Mouse (Mus musculus) limb, embryonic 14.5 days (tissue): ENCODE measurements around the gene 2010111I01Rik. TPM values are rescaled to one million over a fixed set of nuclear protein-coding genes. Genes with fewer than 3 reads are reported as not detected.

Experiments used
- ATAC-seq: fragments of 200-750 bp; cut with Nextera tagmentation; 2 replicates; pipeline ENCODE4 v1.8.0; 2017; ENCODE audit warnings: low read depth, moderate number of reproducible peaks, moderate TSS enrichment; ENCODE audit not compliant: low FRiP score
- DNase-seq: peaks from one replicate; pipeline ENCODE4 v3.0.0-alpha.2; 2015; ENCODE audit warnings: low spot score
- H3K27ac ChIP-seq: fragments of 300-500 bp; sonication (generic); replicated peaks from 2 replicates; pipeline ENCODE4 v1.5.1; 2014; ENCODE audit warnings: low read depth, mild to moderate bottlenecking, low read length, moderate library complexity, mixed read lengths
- H3K27me3 ChIP-seq: fragments of 300-500 bp; sonication (generic); 2 replicates; pipeline ENCODE4 v1.6.1; 2014; ENCODE audit warnings: low read length, mixed read lengths; ENCODE audit not compliant: control insufficient read depth, insufficient read depth
- H3K36me3 ChIP-seq: fragments of 300-500 bp; sonication (generic); 2 replicates; pipeline ENCODE4 v1.6.1; 2014; ENCODE audit warnings: mild to moderate bottlenecking, low read length, moderate library complexity, mixed read lengths; ENCODE audit not compliant: control insufficient read depth, insufficient read depth
- H3K4me1 ChIP-seq: fragments of 300-500 bp; sonication (generic); 2 replicates; pipeline ENCODE4 v1.6.1; 2014; ENCODE audit warnings: antibody characterized with exemption, low read length, mixed read lengths; ENCODE audit not compliant: control insufficient read depth, insufficient read depth
- H3K4me2 ChIP-seq: fragments of 300-500 bp; sonication (generic); replicated peaks from 2 replicates; pipeline ENCODE4 v1.6.1; 2014; ENCODE audit warnings: low read depth, mild to moderate bottlenecking, low read length, moderate library complexity; ENCODE audit not compliant: severe bottlenecking
- H3K4me3 ChIP-seq: fragments of 300-500 bp; sonication (generic); replicated peaks from 2 replicates; pipeline ENCODE4 v1.5.1; 2014; ENCODE audit warnings: low read length
- H3K9ac ChIP-seq: fragments of 300-500 bp; sonication (generic); 2 replicates; pipeline ENCODE4 v1.6.1; 2014; ENCODE audit warnings: mild to moderate bottlenecking, low read depth, low read length, moderate library complexity; ENCODE audit not compliant: severe bottlenecking
- H3K9me3 ChIP-seq: fragments of 300-500 bp; sonication (generic); 2 replicates; pipeline ENCODE4 v1.6.1; 2016; ENCODE audit warnings: low read length; ENCODE audit not compliant: control insufficient read depth
- POLR2A ChIP-seq: fragments of 200-500 bp; IDR thresholded peaks from 2 replicates; pipeline ENCODE4 v1.8.0; 2012; ENCODE audit warnings: inconsistent platforms, mild to moderate bottlenecking, moderate library complexity, borderline replicate concordance; ENCODE audit not compliant: insufficient read depth, insufficient read length; ENCODE audit errors: extremely low read depth
- WGBS: fragments of 180-500 bp; shearing (Covaris S2); extraction: QIAGEN DNeasy Blood & Tissue Kit; methylation state at CpG from one replicate; pipeline ENCODE4 v1.1.7; 2014; 5-methylcytosine and 5-hydroxymethylcytosine counted together
- polyA plus RNA-seq, 2 experiments: library from polyadenylated mRNA; depleted of rRNA in 1 of 2; stranded (reverse) in 1 of 2; unstranded in 1 of 2; fragments of >200 nt; fragmentation: Nextera tagmentation in 1 of 2; extraction: Ambion mirVana in 1 of 2; gene quantifications; 2 replicates each; pipeline versions ENCODE4 v1.2.1 to v1.2.3; 2012 to 2014

Gene 2010111I01Rik
- polyA plus RNA-seq, 2 experiments: 231 to 255 TPM

DNA sequence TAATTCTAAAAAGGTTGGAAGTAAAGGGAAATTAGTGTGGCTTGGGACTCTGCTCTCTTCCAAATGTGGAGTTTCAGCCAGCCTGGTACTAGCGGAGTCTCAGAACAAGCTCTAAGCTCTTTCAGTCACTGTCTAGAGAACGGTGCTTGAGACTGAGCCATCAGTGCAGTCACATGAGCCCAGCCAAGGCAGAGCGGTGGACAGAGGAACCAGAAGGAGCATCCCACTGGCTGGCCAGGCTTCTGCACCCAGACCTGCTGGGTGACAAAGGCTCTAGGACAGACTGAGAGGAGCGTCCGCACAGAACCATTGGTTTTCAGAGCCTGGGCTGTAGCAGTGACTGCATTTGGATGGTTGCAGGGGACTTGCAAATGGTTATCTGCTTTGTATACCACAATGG, 337.7 kb downstream of the 2010111I01Rik start:
- Histone ChIP-seq H3K4me1 (peaks cover 23% of the 10 kb centered on the region), H3K9me3 (no peaks in the 10 kb centered on the region), H3K27ac (no peak overlapping the region), H3K4me3 (no peak overlapping the region), H3K36me3 (peaks cover 85% of the 10 kb centered on the region), H3K4me2 (no peak overlapping the region), H3K27me3 (no peaks in the 10 kb centered on the region), H3K9ac (no peak overlapping the region)
- TF ChIP-seq POLR2A: no peak
- WGBS: 83% methylated on average over 5 of the region's 5 CpGs
- ATAC-seq: no peak
- DNase-seq: no peak

DNA sequence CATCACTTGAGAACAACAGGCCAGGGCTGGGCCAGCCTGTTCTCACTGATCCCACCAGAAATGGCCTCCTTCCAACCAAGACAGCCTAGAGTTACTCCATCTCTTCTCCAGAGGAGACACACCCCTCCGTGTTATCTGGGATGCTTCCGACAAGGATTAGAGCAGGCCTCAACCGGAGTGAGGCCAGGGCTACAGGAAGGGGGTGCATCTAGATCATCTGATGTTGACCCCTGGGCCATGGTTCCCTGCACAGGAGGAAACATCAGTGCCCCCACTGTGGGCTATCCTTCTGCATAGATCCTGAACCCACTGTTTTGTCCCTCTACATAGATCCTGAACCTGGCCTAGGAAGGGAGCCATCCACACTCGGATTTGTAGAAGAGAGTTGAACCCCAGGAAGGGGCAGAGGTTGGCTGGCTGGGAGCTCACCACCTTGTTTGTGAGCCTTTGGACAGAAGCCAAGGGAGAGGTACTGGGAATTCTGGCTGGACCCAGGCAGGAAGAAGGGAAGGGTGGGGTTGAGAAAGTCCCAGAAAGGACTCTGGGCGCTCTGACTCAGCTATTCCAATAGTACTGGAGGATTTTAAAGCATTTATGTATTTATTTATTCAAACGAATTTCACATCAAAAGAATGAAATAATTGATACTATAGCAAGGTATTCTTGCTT, 339.6 kb downstream of the 2010111I01Rik start:
- no peak for ATAC-seq
- no peaks in the 10 kb centered on the region for H3K27me3 ChIP-seq
- H3K9ac ChIP-seq: no peak overlapping the region
- H3K36me3 ChIP-seq: peaks cover 69% of the 10 kb centered on the region
- TF ChIP-seq POLR2A: no peak
- H3K27ac ChIP-seq: no peak overlapping the region
- no peak overlapping the region for H3K4me3 ChIP-seq
- no peak overlapping the region for H3K4me2 ChIP-seq
- 61% methylated on average over 6 of the region's 6 CpGs for WGBS
- H3K4me1 ChIP-seq: peaks cover 26% of the 10 kb centered on the region
- no peak for DNase-seq
- H3K9me3 ChIP-seq: no peaks in the 10 kb centered on the region

DNA sequence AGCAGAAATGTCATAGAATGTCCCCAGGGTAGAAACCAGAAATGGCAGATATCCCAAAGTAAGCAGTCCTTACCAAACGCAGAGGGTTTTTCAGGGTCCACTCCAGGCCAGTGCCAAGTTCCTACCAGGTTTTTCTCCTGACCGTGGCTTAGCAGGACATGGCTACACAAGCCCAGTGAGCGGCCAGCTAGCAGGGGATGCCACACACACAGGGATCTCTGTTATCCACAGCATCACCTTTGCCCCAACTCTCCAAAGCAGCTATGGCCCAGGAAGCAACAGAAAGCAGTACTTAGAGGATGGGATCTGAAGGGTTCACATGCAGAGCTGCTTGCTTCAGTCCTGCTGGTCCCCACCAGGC, 340.1 kb downstream of the 2010111I01Rik start:
- H3K9ac ChIP-seq: no peak overlapping the region
- peaks cover 26% of the 10 kb centered on the region for H3K4me1 ChIP-seq
- DNase-seq: no peak

DNA sequence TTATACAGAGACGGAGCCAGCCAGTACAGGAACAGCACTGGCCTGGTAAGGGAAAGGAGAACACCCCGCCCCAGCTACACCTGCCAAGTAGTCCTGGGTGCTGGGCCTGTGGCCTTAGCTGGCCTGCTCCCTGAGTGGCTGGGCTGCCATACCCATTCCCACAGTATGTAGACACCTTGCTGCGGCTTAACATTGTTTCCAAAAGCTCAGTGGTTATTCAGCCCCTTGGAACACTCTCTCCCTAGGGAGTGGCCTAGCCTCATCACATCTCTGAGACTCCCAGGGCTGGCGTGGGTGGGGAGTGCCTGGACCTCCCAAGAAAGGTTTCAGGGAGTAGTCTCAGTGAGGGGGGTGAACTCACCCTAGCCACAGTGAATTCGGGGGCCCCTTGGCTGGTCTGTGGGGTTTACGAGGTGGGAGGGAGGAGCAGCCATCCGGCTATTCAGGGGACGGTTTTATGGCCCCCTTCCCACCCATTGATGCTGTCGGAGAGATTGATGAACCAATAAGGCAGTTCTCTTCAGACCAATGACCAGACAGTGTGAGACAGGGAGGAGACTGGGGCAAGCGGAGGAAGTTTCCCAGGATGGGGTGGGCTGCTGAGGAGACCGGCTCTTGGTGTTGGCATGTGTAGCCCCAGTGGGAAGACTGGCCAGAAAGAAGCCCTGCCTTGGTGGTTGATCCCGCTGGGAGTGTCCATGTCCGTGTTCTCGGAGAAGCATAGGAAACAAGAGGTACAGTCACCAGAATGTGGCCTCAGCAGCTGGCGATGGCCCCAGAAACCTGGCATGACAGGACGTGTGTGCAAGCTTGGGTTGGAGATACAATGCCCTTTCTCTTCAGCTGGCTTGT, 340.7 kb downstream of the 2010111I01Rik start:
- Histone ChIP-seq H3K9ac (no peak overlapping the region), H3K4me1 (peaks cover 26% of the 10 kb centered on the region), H3K27ac (peak overlapping the region; percentile 55; the same call in 1 of the 2 replicates)

More for the DNA sequence above, 340.1 kb downstream of the 2010111I01Rik start:
- no peaks in the 10 kb centered on the region for H3K27me3 ChIP-seq
- no peak overlapping the region for H3K4me3 ChIP-seq
- H3K27ac ChIP-seq: 0 out of 2 replicates have a peak overlapping the region, but pooled peaks have one; percentile 14
- H3K9me3 ChIP-seq: no peaks in the 10 kb centered on the region
- H3K36me3 ChIP-seq: peaks cover 64% of the 10 kb centered on the region
- no peak overlapping the region for H3K4me2 ChIP-seq
- WGBS: 58% methylated on average over 3 of the region's 3 CpGs
- TF ChIP-seq POLR2A: no peak
- ATAC-seq: no peak

DNA sequence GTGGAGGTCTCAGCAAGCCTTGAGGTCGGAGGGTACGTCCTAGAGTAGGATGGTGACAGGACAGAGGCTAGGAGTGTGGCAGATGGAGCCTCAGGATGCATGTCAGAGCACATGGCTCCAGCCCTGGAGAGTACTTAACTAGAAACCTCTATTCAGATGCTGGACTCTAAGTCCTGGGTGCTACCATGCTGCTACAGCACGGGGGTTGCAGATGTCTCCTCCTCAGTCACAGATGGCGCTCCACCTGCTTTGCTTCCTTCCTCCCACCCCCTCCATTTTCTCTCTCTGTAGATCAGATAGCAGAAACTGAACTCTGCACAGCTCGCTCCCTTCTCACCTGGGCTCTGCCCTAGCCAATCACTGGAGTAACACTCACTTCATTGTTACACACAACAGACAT, 342.1 kb downstream of the 2010111I01Rik start:
- DNase-seq: no peak
- Histone ChIP-seq H3K27ac (no peak overlapping the region), H3K36me3 (peaks cover 49% of the 10 kb centered on the region), H3K4me3 (no peak overlapping the region), H3K9me3 (no peaks in the 10 kb centered on the region), H3K27me3 (no peaks in the 10 kb centered on the region), H3K9ac (no peak overlapping the region), H3K4me1 (peaks cover 20% of the 10 kb centered on the region), H3K4me2 (no peak overlapping the region)
- no peak for ATAC-seq
- no peak for TF ChIP-seq POLR2A
- 88% methylated on average over 5 of the region's 5 CpGs for WGBS

More for the DNA sequence above, 340.7 kb downstream of the 2010111I01Rik start:
- Histone ChIP-seq H3K4me2 (no peak overlapping the region), H3K4me3 (no peak overlapping the region), H3K36me3 (peaks cover 58% of the 10 kb centered on the region), H3K9me3 (no peaks in the 10 kb centered on the region), H3K27me3 (no peaks in the 10 kb centered on the region)
- ATAC-seq (peak; percentile 6), DNase-seq (no peak)
- 29% methylated on average over 15 of the region's 16 CpGs for WGBS
- TF ChIP-seq POLR2A: no peak
